Mouse (Mus musculus): Measurements from ENCODE around the gene Lhfp. TPM values are rescaled to one million over a fixed set of nuclear protein-coding genes. Genes with fewer than 3 reads are reported as not detected.

The Lhfp gene
- polyA plus RNA-seq, 1 experiment: 114 TPM

- 97% methylated on average over 2 of the region's 2 CpGs for WGBS
- Histone ChIP-seq H3K4me1 (ENCODE audit: control insufficient read depth, insufficient read depth, low read length) (peaks cover 22% of the 10 kb centered on the region), H3K27ac (ENCODE audit: insufficient read depth, low read length) (no peak overlapping the region), H3K27me3 (ENCODE audit: control insufficient read depth, insufficient read depth, low read length) (no peaks in the 10 kb centered on the region), H3K4me3 (replicated peaks; ENCODE audit: insufficient read depth, low read depth, low read length) (no peak overlapping the region)
- TF ChIP-seq POLR2A (IDR thresholded peaks at IDR 0.05; ENCODE audit: borderline replicate concordance, insufficient read depth, low read length) (no peak), CTCF (IDR thresholded peaks at IDR 0.05; ENCODE audit: borderline replicate concordance, insufficient read depth, low read depth, low read length) (no peak)
- no peak for DNase-seq
These were observed 97.5 kb downstream of the Lhfp start for GRCm38 (mm10) chr3:53138785-53139184.

GRCm38 (mm10) chr3:53139205-53139604, 97.9 kb downstream of the Lhfp start:
- TF ChIP-seq CTCF (IDR thresholded peaks at IDR 0.05; ENCODE audit: borderline replicate concordance, insufficient read depth, low read depth, low read length): no peak
- no peak for TF ChIP-seq POLR2A (IDR thresholded peaks at IDR 0.05; ENCODE audit: borderline replicate concordance, insufficient read depth, low read length)
- no peak for DNase-seq
- Histone ChIP-seq H3K27me3 (ENCODE audit: control insufficient read depth, insufficient read depth, low read length) (no peaks in the 10 kb centered on the region), H3K4me3 (replicated peaks; ENCODE audit: insufficient read depth, low read depth, low read length) (no peak overlapping the region), H3K27ac (ENCODE audit: insufficient read depth, low read length) (no peak overlapping the region), H3K4me1 (ENCODE audit: control insufficient read depth, insufficient read depth, low read length) (peaks cover 26% of the 10 kb centered on the region)

GRCm38 (mm10) chr3:53139642-53140041, 98.3 kb downstream of the Lhfp start:
- H3K4me1 ChIP-seq (ENCODE audit: control insufficient read depth, insufficient read depth, low read length): peaks cover 30% of the 10 kb centered on the region
- H3K4me3 ChIP-seq (replicated peaks; ENCODE audit: insufficient read depth, low read depth, low read length): no peak overlapping the region
- WGBS: 81% methylated on average over 5 of the region's 5 CpGs
- TF ChIP-seq POLR2A (IDR thresholded peaks at IDR 0.05; ENCODE audit: borderline replicate concordance, insufficient read depth, low read length): no peak
- no peak for TF ChIP-seq CTCF (IDR thresholded peaks at IDR 0.05; ENCODE audit: borderline replicate concordance, insufficient read depth, low read depth, low read length)
- no peak for DNase-seq
- no peaks in the 10 kb centered on the region for H3K27me3 ChIP-seq (ENCODE audit: control insufficient read depth, insufficient read depth, low read length)
- no peak overlapping the region for H3K27ac ChIP-seq (ENCODE audit: insufficient read depth, low read length)

DNA sequence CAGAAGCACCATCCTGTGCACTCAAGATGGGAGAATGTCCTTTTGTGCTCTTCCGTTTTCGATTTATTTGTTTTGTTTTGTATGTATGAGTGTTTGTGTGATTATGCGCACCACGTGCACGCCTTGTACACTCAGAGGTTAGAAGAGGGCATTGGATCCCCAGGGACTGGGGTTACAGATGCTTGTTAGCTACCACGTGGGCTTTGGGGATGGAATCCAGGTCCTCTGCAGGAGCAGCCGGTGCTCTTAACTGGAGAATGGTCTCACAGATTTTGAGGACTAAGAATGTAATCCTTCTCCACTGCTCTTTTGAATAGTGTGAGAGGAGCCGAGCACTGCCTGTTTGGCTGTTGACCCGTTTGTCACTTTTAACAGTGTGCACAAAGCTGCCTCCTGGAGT, 101.2 kb downstream of the Lhfp start:
- Histone ChIP-seq H3K27me3 (ENCODE audit: control insufficient read depth, insufficient read depth, low read length) (no peaks in the 10 kb centered on the region), H3K4me3 (replicated peaks; ENCODE audit: insufficient read depth, low read depth, low read length) (no peak overlapping the region), H3K4me1 (ENCODE audit: control insufficient read depth, insufficient read depth, low read length) (peaks cover 37% of the 10 kb centered on the region), H3K27ac (ENCODE audit: insufficient read depth, low read length) (peak overlapping the region; percentile 33; the same call in 1 of the 2 replicates)
- 31% methylated on average over 9 of the region's 9 CpGs for WGBS
- peak in 1 of 2 experiments; percentile 64 for DNase-seq
- TF ChIP-seq CTCF (IDR thresholded peaks at IDR 0.05; ENCODE audit: borderline replicate concordance, insufficient read depth, low read depth, low read length): no peak
- no peak for TF ChIP-seq POLR2A (IDR thresholded peaks at IDR 0.05; ENCODE audit: borderline replicate concordance, insufficient read depth, low read length)

DNA sequence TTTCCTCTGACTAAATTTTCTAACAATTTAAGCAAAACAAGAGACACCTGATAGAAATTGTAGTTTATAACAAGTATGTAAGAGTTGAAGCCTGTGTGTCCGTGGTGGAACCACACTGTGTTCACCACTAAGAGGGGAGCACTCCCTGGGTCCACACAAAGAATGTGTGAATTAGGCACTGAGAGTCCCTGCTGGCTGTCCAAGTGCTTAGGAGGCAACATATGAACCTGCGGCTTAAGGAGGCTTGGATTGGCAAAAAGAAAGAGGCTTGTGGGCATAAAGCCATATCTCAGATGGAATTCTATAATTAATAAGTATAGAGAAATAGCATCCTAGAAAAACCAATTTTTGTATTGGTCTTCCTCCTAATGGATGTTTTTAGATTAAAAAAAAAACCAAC, 104.2 kb downstream of the Lhfp start:
- H3K4me1 ChIP-seq (ENCODE audit: control insufficient read depth, insufficient read depth, low read length): peaks cover 50% of the 10 kb centered on the region
- whole genome bisulfite sequencing: 8% methylated on average over 2 of the region's 2 CpGs
- H3K4me3 ChIP-seq (replicated peaks; ENCODE audit: insufficient read depth, low read depth, low read length): no peak overlapping the region
- H3K27ac ChIP-seq (ENCODE audit: insufficient read depth, low read length): peak overlapping the region; percentile 55
- peak; percentile 60 to 76 for DNase-seq
- TF ChIP-seq CTCF (IDR thresholded peaks at IDR 0.05; ENCODE audit: borderline replicate concordance, insufficient read depth, low read depth, low read length) (no peak), POLR2A (IDR thresholded peaks at IDR 0.05; ENCODE audit: borderline replicate concordance, insufficient read depth, low read length) (no peak)
- H3K27me3 ChIP-seq (ENCODE audit: control insufficient read depth, insufficient read depth, low read length): no peaks in the 10 kb centered on the region

GRCm38 (mm10) chr3:53145946-53146345, 104.6 kb downstream of the Lhfp start:
- no peak for DNase-seq
- WGBS: 47% methylated on average over 5 of the region's 5 CpGs
- Histone ChIP-seq H3K27ac (ENCODE audit: insufficient read depth, low read length) (no peak overlapping the region; the same call in 1 of the 2 replicates), H3K27me3 (ENCODE audit: control insufficient read depth, insufficient read depth, low read length) (no peaks in the 10 kb centered on the region), H3K4me1 (ENCODE audit: control insufficient read depth, insufficient read depth, low read length) (peaks cover 54% of the 10 kb centered on the region), H3K4me3 (replicated peaks; ENCODE audit: insufficient read depth, low read depth, low read length) (no peak overlapping the region)
- no peak for TF ChIP-seq CTCF (IDR thresholded peaks at IDR 0.05; ENCODE audit: borderline replicate concordance, insufficient read depth, low read depth, low read length)
- no peak for TF ChIP-seq POLR2A (IDR thresholded peaks at IDR 0.05; ENCODE audit: borderline replicate concordance, insufficient read depth, low read length)

DNA sequence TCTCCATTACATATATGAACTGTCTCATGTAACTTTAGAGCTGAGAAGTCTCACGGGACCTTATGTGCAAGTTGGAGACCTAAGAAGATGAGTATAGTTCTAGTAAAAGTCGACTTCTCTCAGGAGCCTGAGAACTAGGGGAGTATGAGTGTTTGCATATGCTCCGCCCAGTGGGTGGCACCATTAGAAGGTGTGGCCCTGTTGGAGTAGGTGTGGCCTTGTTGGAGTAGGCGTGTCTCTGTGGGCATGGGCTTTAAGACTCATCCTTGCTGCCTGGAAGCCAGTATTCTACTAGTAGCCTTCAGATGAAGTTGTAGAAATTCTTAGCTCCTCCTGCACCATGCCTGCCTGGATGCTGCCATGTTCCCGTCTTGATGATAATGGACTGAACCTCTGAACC, 105.7 kb downstream of the Lhfp start:
- Histone ChIP-seq H3K4me3 (replicated peaks; ENCODE audit: insufficient read depth, low read depth, low read length) (no peak overlapping the region), H3K4me1 (ENCODE audit: control insufficient read depth, insufficient read depth, low read length) (peaks cover 57% of the 10 kb centered on the region), H3K27ac (ENCODE audit: insufficient read depth, low read length) (no peak overlapping the region), H3K27me3 (ENCODE audit: control insufficient read depth, insufficient read depth, low read length) (no peaks in the 10 kb centered on the region)
- 92% methylated on average over 5 of the region's 5 CpGs for WGBS
- DNase-seq: no peak
- TF ChIP-seq POLR2A (IDR thresholded peaks at IDR 0.05; ENCODE audit: borderline replicate concordance, insufficient read depth, low read length) (no peak), CTCF (IDR thresholded peaks at IDR 0.05; ENCODE audit: borderline replicate concordance, insufficient read depth, low read depth, low read length) (no peak)

DNA sequence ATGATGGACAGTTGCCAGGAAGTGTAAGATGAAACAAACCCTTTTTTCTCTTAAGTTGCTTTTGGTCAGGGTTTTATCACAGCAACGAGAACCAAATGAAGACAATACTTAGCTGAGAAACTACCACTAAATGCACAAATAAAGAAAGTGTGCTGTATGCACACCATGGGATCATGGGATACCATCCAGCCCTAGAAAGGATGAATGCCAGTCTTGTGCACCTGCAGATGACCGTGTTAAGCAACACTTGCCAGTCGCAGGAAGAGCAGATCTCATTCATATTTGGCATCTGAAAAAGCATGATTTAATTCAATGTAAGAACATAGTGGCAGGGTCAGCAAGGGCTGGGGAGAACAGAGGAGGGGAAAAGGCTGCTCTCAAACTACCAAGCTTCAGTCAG, 107.4 kb downstream of the Lhfp start:
- WGBS: 9% methylated on average over 3 of the region's 3 CpGs
- no peaks in the 10 kb centered on the region for H3K27me3 ChIP-seq (ENCODE audit: control insufficient read depth, insufficient read depth, low read length)
- H3K4me1 ChIP-seq (ENCODE audit: control insufficient read depth, insufficient read depth, low read length): peaks cover 51% of the 10 kb centered on the region
- peak overlapping the region; percentile 92 for H3K27ac ChIP-seq (ENCODE audit: insufficient read depth, low read length)
- H3K4me3 ChIP-seq (replicated peaks; ENCODE audit: insufficient read depth, low read depth, low read length): no peak overlapping the region
- TF ChIP-seq CTCF (IDR thresholded peaks at IDR 0.05; ENCODE audit: borderline replicate concordance, insufficient read depth, low read depth, low read length): no peak
- TF ChIP-seq POLR2A (IDR thresholded peaks at IDR 0.05; ENCODE audit: borderline replicate concordance, insufficient read depth, low read length): no peak
- peak; percentile 52 to 77 for DNase-seq
